ENCODE assay signal across 8 mouse cellular contexts in the genomic region with DNA sequence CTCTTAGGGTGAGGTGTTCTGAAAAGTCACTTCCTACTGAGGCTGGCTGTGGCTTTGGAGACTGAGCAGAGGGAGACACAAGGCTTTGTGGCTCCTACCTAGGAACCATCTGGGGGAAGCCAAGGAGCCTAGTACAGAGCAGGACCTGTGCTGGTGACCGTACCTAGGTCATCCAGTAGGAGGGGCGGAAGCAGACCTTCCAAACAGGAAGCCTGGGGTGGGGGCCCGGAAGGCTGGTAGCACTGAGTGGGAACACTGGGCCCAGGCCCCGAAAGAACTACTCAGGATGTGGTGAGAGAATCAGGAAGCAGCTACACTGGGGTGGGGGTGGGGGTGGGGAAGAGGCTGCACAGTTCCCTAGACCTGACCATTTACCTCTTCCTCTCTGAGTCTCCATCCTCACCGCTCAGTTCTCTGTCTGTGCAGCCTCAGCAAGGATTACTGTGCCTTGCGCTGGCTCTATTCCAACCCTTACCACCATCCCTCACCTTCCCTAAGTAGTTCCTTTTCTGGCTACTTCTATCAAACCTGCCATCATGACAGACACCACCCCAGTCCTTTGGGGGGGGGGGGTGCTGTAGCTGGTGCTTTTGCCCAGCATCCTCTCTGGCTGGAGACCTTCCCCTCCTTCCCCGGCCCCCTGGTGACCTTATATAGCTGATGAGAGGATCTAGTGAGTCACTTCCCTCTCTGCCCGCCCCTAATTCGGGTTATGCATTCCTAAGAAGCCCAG. TPM values are rescaled to one million over a fixed set of nuclear protein-coding genes. Genes with fewer than 3 reads are reported as not detected.
A peak's percentile ranks its signal among the peaks of the same experiment; 100 is the strongest.
DNase-seq lines count a peak whose midpoint lies in the region; ATAC-seq and TF ChIP-seq lines count a peak whose summit lies in the region.

No protein-coding gene starts in this region.

- ATAC-seq in embryonic facial prominence, embryonic 11.5 days (replicated peaks; ENCODE audit: insufficient number of reproducible peaks, low FRiP score, low TSS enrichment, low read depth): no peak
- ATAC-seq in heart, postnatal 0 days (ENCODE audit: insufficient read depth, low read depth): peak; percentile 40
- ATAC-seq in megakaryocyte progenitor cell, adult 5-6 weeks (replicated peaks; ENCODE audit: poor library complexity): peak; percentile 63
- 0 out of 2 replicates have a peak, but pooled peaks have one; percentile 3 for ATAC-seq in stomach, embryonic 15.5 days (ENCODE audit: insufficient read depth, low FRiP score, low read depth)

- peaks cover 7% of the 10 kb centered on the region for H3K36me3 ChIP-seq in embryonic facial prominence, embryonic 11.5 days (replicated peaks; ENCODE audit: control insufficient read depth, insufficient read depth, low read depth, low read length)
- peaks cover 18% of the 10 kb centered on the region for H3K36me3 ChIP-seq in heart, postnatal 0 days (replicated peaks; ENCODE audit: control insufficient read depth, insufficient read depth, low read length)
- H3K36me3 ChIP-seq in stomach, embryonic 15.5 days: no peaks in the 10 kb centered on the region

- TF ChIP-seq EP300 in heart, postnatal 0 days (IDR thresholded peaks at IDR 0.05; ENCODE audit: low read depth): no peak

- no peaks in the 10 kb centered on the region for H3K27me3 ChIP-seq in embryonic facial prominence, embryonic 11.5 days (ENCODE audit: control insufficient read depth, insufficient read depth, low read length)
- H3K27me3 ChIP-seq in heart, postnatal 0 days (ENCODE audit: control insufficient read depth, insufficient read depth, low read length): no peaks in the 10 kb centered on the region
- H3K27me3 ChIP-seq in stomach, embryonic 15.5 days (replicated peaks): no peaks in the 10 kb centered on the region

- H3K9ac ChIP-seq in embryonic facial prominence, embryonic 11.5 days (replicated peaks; ENCODE audit: low read length): peak overlapping the region; percentile 86
- H3K9ac ChIP-seq in heart, postnatal 0 days (replicated peaks; ENCODE audit: low read depth, low read length): peak overlapping the region; percentile 77; the same call in 1 of the 2 replicates
- H3K9ac ChIP-seq in stomach, embryonic 15.5 days: no peak overlapping the region

- TF ChIP-seq CTCF in heart, postnatal 0 days (IDR thresholded peaks at IDR 0.05; ENCODE audit: low read depth): no peak

- no peak overlapping the region; the same call in 1 of the 2 replicates for H3K27ac ChIP-seq in embryonic facial prominence, embryonic 11.5 days (replicated peaks; ENCODE audit: low read depth, low read length)
- peak overlapping the region; percentile 96 for H3K27ac ChIP-seq in heart, postnatal 0 days (ENCODE audit: low read depth)
- peak overlapping the region; percentile 98 for H3K27ac ChIP-seq in stomach, embryonic 15.5 days

- peak overlapping the region; percentile 73 for H3K4me3 ChIP-seq in embryonic facial prominence, embryonic 11.5 days (ENCODE audit: low read depth, low read length)
- peak overlapping the region; percentile 66 for H3K4me3 ChIP-seq in heart, postnatal 0 days (ENCODE audit: low read depth, low read length)
- H3K4me3 ChIP-seq in stomach, embryonic 15.5 days (replicated peaks): peak overlapping the region; percentile 57

- peak overlapping the region; percentile 93 for H3K4me2 ChIP-seq in embryonic facial prominence, embryonic 11.5 days (ENCODE audit: low read depth, low read length)
- H3K4me2 ChIP-seq in heart, postnatal 0 days (ENCODE audit: low read depth, low read length): peak overlapping the region; percentile 86
- H3K4me2 ChIP-seq in stomach, embryonic 15.5 days: peak overlapping the region; percentile 93

- peaks cover 8% of the 10 kb centered on the region; the same call in 1 of the 2 replicates for H3K4me1 ChIP-seq in embryonic facial prominence, embryonic 11.5 days (ENCODE audit: control insufficient read depth, insufficient read depth, low read length)
- H3K4me1 ChIP-seq in heart, postnatal 0 days (ENCODE audit: control insufficient read depth, insufficient read depth): peaks cover 14% of the 10 kb centered on the region
- H3K4me1 ChIP-seq in stomach, embryonic 15.5 days: peaks cover 38% of the 10 kb centered on the region

- DNase-seq in right cerebral cortex, postnatal 25 days: peak; percentile 35
- no peak for DNase-seq in right cerebral cortex, postnatal 4 days
- no peak for DNase-seq in embryonic facial prominence, embryonic 11.5 days (ENCODE audit: low spot score)
- DNase-seq in heart, postnatal 0 days (ENCODE audit: low spot score): peak; percentile 65
- DNase-seq in kidney, postnatal 25 days: peak; percentile 69 to 89
- DNase-seq in frontal cortex, postnatal 36 days (ENCODE audit: low spot score in 2 of 2): no peak

- no peaks in the 10 kb centered on the region; the same call in 1 of the 2 replicates for H3K9me3 ChIP-seq in embryonic facial prominence, embryonic 11.5 days (replicated peaks; ENCODE audit: control insufficient read depth, low read length)
- no peaks in the 10 kb centered on the region for H3K9me3 ChIP-seq in heart, postnatal 0 days (replicated peaks; ENCODE audit: control insufficient read depth, low read length)
- no peaks in the 10 kb centered on the region for H3K9me3 ChIP-seq in stomach, embryonic 15.5 days

- 56% methylated on average over 8 of the region's 9 CpGs for WGBS in embryonic facial prominence, embryonic 11.5 days
- WGBS in heart, postnatal 0 days: 31% methylated on average over 9 of the region's 9 CpGs
- WGBS in stomach, embryonic 15.5 days: 44% methylated on average over 9 of the region's 9 CpGs

RNA-seq across cellular contexts. Expression of a gene that starts 4.9 kb away (rescaled TPM):
- polyA plus RNA-seq in embryonic facial prominence, embryonic 11.5 days (2014; fragmentation: Nextera tagmentation; extraction: Ambion mirVana): 24.1 and 24.6 TPM in 2 replicates
- total RNA-seq in heart, postnatal 0 days (2014; rRNA removed; ENCODE audit: low replicate concordance): 30.0 and 35.0 TPM in 2 replicates
- polyA plus RNA-seq in heart, postnatal 0 days (2015; fragmentation: Nextera tagmentation; extraction: Ambion mirVana): 10.0 and 11.6 TPM in 2 replicates
- total RNA-seq in megakaryocyte progenitor cell, adult 5-6 weeks (2015): 49.8 and 60.9 TPM in 2 replicates
- 17.4 and 20.5 TPM in 2 replicates for total RNA-seq in megakaryocyte progenitor cell, adult 5-6 weeks (2017)
- 17.0 and 18.6 TPM in 2 replicates for polyA plus RNA-seq in stomach, embryonic 15.5 days (2015; fragmentation: Nextera tagmentation; extraction: Ambion mirVana)

RNA-seq across cellular contexts. Expression of a gene that starts 9.2 kb away (rescaled TPM):
- polyA plus RNA-seq in embryonic facial prominence, embryonic 11.5 days (2014; fragmentation: Nextera tagmentation; extraction: Ambion mirVana): 48.8 and 53.2 TPM in 2 replicates
- total RNA-seq in heart, postnatal 0 days (2014; rRNA removed; ENCODE audit: low replicate concordance): 16.1 and 36.2 TPM in 2 replicates
- polyA plus RNA-seq in heart, postnatal 0 days (2015; fragmentation: Nextera tagmentation; extraction: Ambion mirVana): 18.0 and 21.6 TPM in 2 replicates
- 47.4 and 64.5 TPM in 2 replicates for total RNA-seq in megakaryocyte progenitor cell, adult 5-6 weeks (2015)
- total RNA-seq in megakaryocyte progenitor cell, adult 5-6 weeks (2017): 43.1 and 50.1 TPM in 2 replicates
- polyA plus RNA-seq in stomach, embryonic 15.5 days (2015; fragmentation: Nextera tagmentation; extraction: Ambion mirVana): 54.0 and 54.7 TPM in 2 replicates

RNA-seq across cellular contexts. Expression of a gene that starts 9.3 kb away (rescaled TPM):
- polyA plus RNA-seq in embryonic facial prominence, embryonic 11.5 days (2014; fragmentation: Nextera tagmentation; extraction: Ambion mirVana): 38.6 and 47.2 TPM in 2 replicates
- 18.2 and 24.1 TPM in 2 replicates for total RNA-seq in heart, postnatal 0 days (2014; rRNA removed; ENCODE audit: low replicate concordance)
- 14.9 and 15.0 TPM in 2 replicates for polyA plus RNA-seq in heart, postnatal 0 days (2015; fragmentation: Nextera tagmentation; extraction: Ambion mirVana)
- total RNA-seq in megakaryocyte progenitor cell, adult 5-6 weeks (2015): 100 and 110 TPM in 2 replicates
- 78.2 and 82.0 TPM in 2 replicates for total RNA-seq in megakaryocyte progenitor cell, adult 5-6 weeks (2017)
- polyA plus RNA-seq in stomach, embryonic 15.5 days (2015; fragmentation: Nextera tagmentation; extraction: Ambion mirVana): 37.8 and 41.4 TPM in 2 replicates

RNA-seq across cellular contexts. Expression of a gene that starts 26.9 kb away (rescaled TPM):
- 21.2 and 25.6 TPM in 2 replicates for polyA plus RNA-seq in embryonic facial prominence, embryonic 11.5 days (2014; fragmentation: Nextera tagmentation; extraction: Ambion mirVana)
- 32.5 and 36.6 TPM in 2 replicates for total RNA-seq in heart, postnatal 0 days (2014; rRNA removed; ENCODE audit: low replicate concordance)
- 51.9 and 53.1 TPM in 2 replicates for polyA plus RNA-seq in heart, postnatal 0 days (2015; fragmentation: Nextera tagmentation; extraction: Ambion mirVana)
- total RNA-seq in megakaryocyte progenitor cell, adult 5-6 weeks (2015): 38.8 and 51.8 TPM in 2 replicates
- total RNA-seq in megakaryocyte progenitor cell, adult 5-6 weeks (2017): 4.5 and 7.5 TPM in 2 replicates
- polyA plus RNA-seq in stomach, embryonic 15.5 days (2015; fragmentation: Nextera tagmentation; extraction: Ambion mirVana): 21.7 and 23.9 TPM in 2 replicates

RNA-seq across cellular contexts. Expression of a gene that starts 29.0 kb away (rescaled TPM):
- 22.2 and 23.4 TPM in 2 replicates for polyA plus RNA-seq in embryonic facial prominence, embryonic 11.5 days (2014; fragmentation: Nextera tagmentation; extraction: Ambion mirVana)
- 5.4 and 25.0 TPM in 2 replicates for total RNA-seq in heart, postnatal 0 days (2014; rRNA removed; ENCODE audit: low replicate concordance)
- polyA plus RNA-seq in heart, postnatal 0 days (2015; fragmentation: Nextera tagmentation; extraction: Ambion mirVana): 2.3 and 3.0 TPM in 2 replicates
- 77.6 and 77.8 TPM in 2 replicates for total RNA-seq in megakaryocyte progenitor cell, adult 5-6 weeks (2015)
- total RNA-seq in megakaryocyte progenitor cell, adult 5-6 weeks (2017): 17.5 and 17.6 TPM in 2 replicates
- polyA plus RNA-seq in stomach, embryonic 15.5 days (2015; fragmentation: Nextera tagmentation; extraction: Ambion mirVana): 15.2 and 19.7 TPM in 2 replicates

Comparison
In these comparisons a context has a peak if more than half of its experiments do, and no peak if none do; other contexts are left out.
1. DNase-seq: peak in right cerebral cortex, postnatal 25 days (single experiment), heart, postnatal 0 days (single experiment) and kidney, postnatal 25 days (2 of 2); none in right cerebral cortex, postnatal 4 days (single experiment), embryonic facial prominence, embryonic 11.5 days (single experiment) and frontal cortex, postnatal 36 days (0 of 2).
2. Peak in every context shown above with its lines, with median percentiles within 50 percentile points of each other: H3K4me2 ChIP-seq and H3K4me3 ChIP-seq.